Mouse (Mus musculus): ENCODE results near the gene Dlat.

Gene Dlat

DNA sequence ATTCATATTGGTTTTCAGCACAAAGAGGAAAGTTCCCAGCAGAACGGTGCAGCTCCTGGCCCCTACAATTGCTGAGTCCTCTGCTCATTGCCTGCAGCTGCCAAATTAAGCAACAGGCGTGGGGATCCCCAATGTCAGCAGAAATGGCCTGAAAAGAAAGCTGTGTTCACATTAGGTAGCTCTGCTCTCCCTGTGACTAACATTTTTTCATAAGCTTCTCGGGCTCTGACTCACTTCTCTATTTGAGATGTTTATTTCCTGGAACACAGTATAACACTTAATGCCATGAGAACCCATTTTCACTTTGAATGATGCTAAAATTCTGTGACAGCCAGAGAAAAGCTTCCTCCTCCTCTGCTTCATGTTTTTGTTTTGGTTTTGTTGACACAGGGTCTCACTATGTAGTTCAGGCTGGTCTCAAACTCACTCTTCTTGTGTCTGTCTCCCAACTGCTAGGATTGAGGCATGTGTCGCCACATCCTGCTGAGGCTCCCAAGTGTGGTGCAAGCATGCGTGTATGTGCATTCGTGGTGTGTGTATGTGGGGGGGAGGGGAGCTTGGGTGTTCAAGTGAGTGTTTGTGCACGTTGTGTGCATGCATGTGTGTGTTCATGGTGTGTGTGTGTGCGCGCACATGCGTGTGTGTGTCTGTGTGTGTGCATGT lies 68.6 kb downstream of the Dlat start:
- no peak for DNase-seq

GRCm38 (mm10) chr9:50586955-50587354 lies 72.6 kb downstream of the Dlat start:
- DNase-seq, result no peak

DNA sequence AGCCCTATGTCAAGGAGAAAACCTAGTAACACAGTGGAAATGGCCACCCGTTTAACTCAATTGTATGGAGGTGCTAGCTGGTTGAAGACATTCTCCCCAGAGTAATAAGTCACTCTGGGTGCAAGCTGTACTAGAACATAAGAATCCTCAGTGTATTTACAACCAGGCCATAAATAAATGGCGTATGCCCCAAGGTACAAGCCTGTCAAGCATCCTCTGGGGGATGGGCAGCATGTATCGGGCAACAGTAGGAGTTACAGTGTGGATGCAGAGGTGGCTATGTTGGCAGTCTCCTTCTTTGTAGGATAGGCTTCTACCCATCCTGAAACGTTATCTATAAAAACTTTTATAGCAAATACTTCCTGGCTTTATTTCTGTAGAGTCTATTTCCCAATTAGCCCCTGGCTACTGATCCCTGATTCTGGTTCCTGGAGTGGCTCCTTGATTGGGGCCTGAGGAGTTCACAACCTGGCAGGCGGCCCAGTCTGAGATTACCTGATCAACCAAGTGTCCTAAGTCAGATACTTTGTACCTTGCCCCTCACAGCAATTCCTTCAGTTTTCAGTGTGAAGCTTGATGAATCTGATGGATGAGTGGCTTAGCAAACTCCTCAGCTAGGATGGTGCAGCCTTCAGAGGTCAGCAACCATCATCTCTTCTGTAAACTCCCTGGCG lies 74.3 kb downstream of the Dlat start:
- DNase-seq, result no peak
